Mouse (Mus musculus) limb, embryonic 14.5 days (tissue): ENCODE measurements around the gene Hspg2. TPM values are rescaled to one million over a fixed set of nuclear protein-coding genes. Genes with fewer than 3 reads are reported as not detected.

Experiments used
- ATAC-seq: fragments of 200-750 bp; cut with Nextera tagmentation; 2 replicates; pipeline ENCODE4 v1.8.0; 2017; ENCODE audit warnings: low read depth, moderate number of reproducible peaks, moderate TSS enrichment; ENCODE audit not compliant: low FRiP score
- DNase-seq: peaks from one replicate; pipeline ENCODE4 v3.0.0-alpha.2; 2015; ENCODE audit warnings: low spot score
- H3K27ac ChIP-seq: fragments of 300-500 bp; sonication (generic); replicated peaks from 2 replicates; pipeline ENCODE4 v1.5.1; 2014; ENCODE audit warnings: low read depth, mild to moderate bottlenecking, low read length, moderate library complexity, mixed read lengths
- H3K27me3 ChIP-seq: fragments of 300-500 bp; sonication (generic); 2 replicates; pipeline ENCODE4 v1.6.1; 2014; ENCODE audit warnings: low read length, mixed read lengths; ENCODE audit not compliant: control insufficient read depth, insufficient read depth
- H3K36me3 ChIP-seq: fragments of 300-500 bp; sonication (generic); 2 replicates; pipeline ENCODE4 v1.6.1; 2014; ENCODE audit warnings: mild to moderate bottlenecking, low read length, moderate library complexity, mixed read lengths; ENCODE audit not compliant: control insufficient read depth, insufficient read depth
- H3K4me1 ChIP-seq: fragments of 300-500 bp; sonication (generic); 2 replicates; pipeline ENCODE4 v1.6.1; 2014; ENCODE audit warnings: antibody characterized with exemption, low read length, mixed read lengths; ENCODE audit not compliant: control insufficient read depth, insufficient read depth
- H3K4me2 ChIP-seq: fragments of 300-500 bp; sonication (generic); replicated peaks from 2 replicates; pipeline ENCODE4 v1.6.1; 2014; ENCODE audit warnings: low read depth, mild to moderate bottlenecking, low read length, moderate library complexity; ENCODE audit not compliant: severe bottlenecking
- H3K4me3 ChIP-seq: fragments of 300-500 bp; sonication (generic); replicated peaks from 2 replicates; pipeline ENCODE4 v1.5.1; 2014; ENCODE audit warnings: low read length
- H3K9ac ChIP-seq: fragments of 300-500 bp; sonication (generic); 2 replicates; pipeline ENCODE4 v1.6.1; 2014; ENCODE audit warnings: mild to moderate bottlenecking, low read depth, low read length, moderate library complexity; ENCODE audit not compliant: severe bottlenecking
- H3K9me3 ChIP-seq: fragments of 300-500 bp; sonication (generic); 2 replicates; pipeline ENCODE4 v1.6.1; 2016; ENCODE audit warnings: low read length; ENCODE audit not compliant: control insufficient read depth
- POLR2A ChIP-seq: fragments of 200-500 bp; IDR thresholded peaks from 2 replicates; pipeline ENCODE4 v1.8.0; 2012; ENCODE audit warnings: inconsistent platforms, mild to moderate bottlenecking, moderate library complexity, borderline replicate concordance; ENCODE audit not compliant: insufficient read depth, insufficient read length; ENCODE audit errors: extremely low read depth
- WGBS: fragments of 180-500 bp; shearing (Covaris S2); extraction: QIAGEN DNeasy Blood & Tissue Kit; methylation state at CpG from one replicate; pipeline ENCODE4 v1.1.7; 2014; 5-methylcytosine and 5-hydroxymethylcytosine counted together
- polyA plus RNA-seq, 2 experiments: library from polyadenylated mRNA; depleted of rRNA in 1 of 2; stranded (reverse) in 1 of 2; unstranded in 1 of 2; fragments of >200 nt; fragmentation: Nextera tagmentation in 1 of 2; extraction: Ambion mirVana in 1 of 2; gene quantifications; 2 replicates each; pipeline versions ENCODE4 v1.2.1 to v1.2.3; 2012 to 2014

The Hspg2 gene
- polyA plus RNA-seq, 2 experiments = 65.6 to 97.4 TPM

- ATAC-seq (no peak), DNase-seq (no peak)
- H3K4me1 ChIP-seq = peaks cover 43% of the 10 kb centered on the region
- no peak overlapping the region for H3K4me3 ChIP-seq
- peak overlapping the region; percentile 86 for H3K27ac ChIP-seq
- no peaks in the 10 kb centered on the region for H3K27me3 ChIP-seq
- no peaks in the 10 kb centered on the region for H3K9me3 ChIP-seq
- H3K9ac ChIP-seq = no peak overlapping the region
- no peak overlapping the region for H3K4me2 ChIP-seq
- WGBS = 54% methylated on average over 6 of the region's 6 CpGs
- TF ChIP-seq POLR2A = no peak
- H3K36me3 ChIP-seq = 0 out of 2 replicates have a peak, but pooled peaks cover 2% of the 10 kb centered on the region
These were observed 27.0 kb downstream of the Hspg2 start for GRCm38 (mm10) chr4:137495501-137496100.

GRCm38 (mm10) chr4:137497367-137497766, 28.8 kb downstream of the Hspg2 start:
- no peaks in the 10 kb centered on the region for H3K9me3 ChIP-seq
- no peak overlapping the region for H3K9ac ChIP-seq
- no peak for TF ChIP-seq POLR2A
- DNase-seq = no peak
- no peak overlapping the region for H3K4me3 ChIP-seq
- peak overlapping the region; percentile 81 for H3K27ac ChIP-seq
- H3K4me1 ChIP-seq = peaks cover 43% of the 10 kb centered on the region
- no peaks in the 10 kb centered on the region for H3K27me3 ChIP-seq
- WGBS = 51% methylated on average over 5 of the region's 5 CpGs
- no peak overlapping the region for H3K4me2 ChIP-seq
- H3K36me3 ChIP-seq = peaks cover 14% of the 10 kb centered on the region
- no peak for ATAC-seq

DNA sequence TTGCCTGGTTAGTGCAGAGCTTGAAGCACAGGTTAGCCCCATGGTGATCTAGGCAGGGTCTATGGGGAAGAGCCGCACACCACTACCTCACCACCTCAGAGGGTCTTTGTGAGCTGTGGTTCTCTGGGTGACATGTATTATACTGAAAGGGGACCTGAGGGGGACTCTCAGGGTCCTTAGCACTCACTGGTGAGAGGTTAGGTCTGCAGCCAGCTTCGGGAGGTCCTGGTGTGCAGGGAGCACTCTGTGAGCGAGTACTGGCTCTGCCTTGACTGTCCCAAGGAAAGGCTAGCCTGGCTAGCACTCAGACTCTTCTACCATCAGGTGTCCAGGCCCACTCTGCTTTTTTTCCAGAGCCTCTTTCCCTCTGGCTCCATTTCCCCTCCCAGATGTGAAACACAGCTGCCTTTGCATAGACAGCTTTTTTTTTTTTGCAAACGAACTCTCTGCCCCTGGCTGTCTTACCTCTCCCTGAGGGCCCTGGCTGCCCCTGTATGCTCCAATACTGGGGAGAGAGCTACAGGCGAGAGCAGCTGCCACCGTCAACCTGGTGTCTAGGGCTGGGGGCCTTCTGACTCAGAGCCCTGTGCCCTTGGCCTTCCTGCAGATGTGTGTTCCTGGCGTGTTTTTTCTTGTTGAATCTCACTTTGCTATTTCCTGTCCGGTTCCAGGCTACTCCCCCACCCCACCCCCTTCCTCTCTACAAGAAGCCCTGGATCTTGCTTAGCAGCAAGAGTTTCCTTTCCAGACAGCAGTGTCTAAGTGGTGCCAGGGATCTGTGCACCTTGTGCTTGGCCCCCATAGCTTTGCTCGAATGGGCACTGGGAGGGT, 29.5 kb downstream of the Hspg2 start:
- peaks cover 22% of the 10 kb centered on the region for H3K36me3 ChIP-seq
- no peaks in the 10 kb centered on the region for H3K9me3 ChIP-seq
- ATAC-seq = 0 out of 2 replicates have a peak, but pooled peaks have one; percentile 20
- no peak for TF ChIP-seq POLR2A
- no peak for DNase-seq
- peak overlapping the region; percentile 81 for H3K27ac ChIP-seq
- peaks cover 43% of the 10 kb centered on the region for H3K4me1 ChIP-seq
- 22% methylated on average over 9 of the region's 9 CpGs for WGBS
- no peak overlapping the region for H3K9ac ChIP-seq
- no peaks in the 10 kb centered on the region for H3K27me3 ChIP-seq
- H3K4me2 ChIP-seq = 0 out of 2 replicates have a peak overlapping the region, but pooled peaks have one; percentile 13
- H3K4me3 ChIP-seq = no peak overlapping the region

GRCm38 (mm10) chr4:137498882-137499583, 30.5 kb downstream of the Hspg2 start:
- WGBS = 80% methylated on average over 8 of the region's 9 CpGs
- no peaks in the 10 kb centered on the region for H3K9me3 ChIP-seq
- TF ChIP-seq POLR2A = no peak
- H3K27ac ChIP-seq = peak overlapping the region; percentile 81
- no peak for DNase-seq
- H3K4me1 ChIP-seq = peaks cover 43% of the 10 kb centered on the region
- H3K36me3 ChIP-seq = peaks cover 31% of the 10 kb centered on the region
- no peak for ATAC-seq
- H3K27me3 ChIP-seq = no peaks in the 10 kb centered on the region
- no peak overlapping the region for H3K9ac ChIP-seq
- H3K4me2 ChIP-seq = no peak overlapping the region
- H3K4me3 ChIP-seq = no peak overlapping the region

DNA sequence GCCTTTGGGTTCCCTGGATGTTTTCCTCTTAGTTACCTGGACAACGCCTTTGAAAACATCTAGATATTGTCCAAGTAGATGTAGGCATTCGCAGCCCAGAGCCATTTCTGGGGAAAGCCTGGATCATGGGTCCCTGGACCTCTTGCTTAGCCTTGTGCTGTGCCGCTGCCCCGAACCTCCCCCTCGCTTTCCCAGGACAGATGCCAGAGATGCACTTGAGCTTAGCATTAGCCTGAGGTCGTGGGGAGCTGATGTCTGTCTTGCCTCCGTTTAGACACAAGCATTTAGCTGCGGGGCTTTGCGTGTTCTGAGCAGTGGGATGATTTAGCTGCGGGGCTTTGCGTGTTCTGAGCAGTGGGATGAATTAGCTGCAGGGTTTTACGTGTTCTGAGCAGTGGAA, 31.6 kb downstream of the Hspg2 start:
- H3K27me3 ChIP-seq = no peaks in the 10 kb centered on the region
- H3K4me2 ChIP-seq = no peak overlapping the region
- H3K36me3 ChIP-seq = peaks cover 35% of the 10 kb centered on the region
- no peak for TF ChIP-seq POLR2A
- no peak overlapping the region for H3K4me3 ChIP-seq
- ATAC-seq (no peak), DNase-seq (no peak)
- H3K4me1 ChIP-seq = peaks cover 32% of the 10 kb centered on the region
- H3K9me3 ChIP-seq = no peaks in the 10 kb centered on the region
- H3K9ac ChIP-seq = no peak overlapping the region
- peak overlapping the region; percentile 38 for H3K27ac ChIP-seq
- WGBS = 79% methylated on average over 12 of the region's 12 CpGs
